Mouse (Mus musculus): ENCODE results near the gene Wdr43.

DNA sequence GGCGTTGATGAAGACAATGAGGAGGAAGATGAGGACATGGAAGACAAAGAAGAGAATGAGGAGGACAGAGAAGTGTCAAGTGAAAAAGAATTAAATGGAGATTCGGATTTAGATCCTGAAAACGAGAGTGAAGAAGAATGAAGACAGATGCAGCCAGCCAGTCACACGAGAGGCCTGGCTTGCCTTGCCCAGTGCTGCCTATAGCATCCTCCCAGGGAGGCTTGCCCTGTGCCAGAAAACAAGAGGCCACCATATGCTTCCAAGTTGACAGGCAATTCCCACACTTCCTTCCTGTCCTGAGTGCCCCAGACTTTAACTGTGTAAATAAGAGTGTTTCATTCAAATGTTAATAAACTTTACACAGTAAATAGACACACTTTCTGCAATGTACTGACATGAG, 41.8 kb downstream of the Wdr43 start:
- TF ChIP-seq GATA1 (IDR thresholded peaks at IDR 0.05; ENCODE audit: borderline replicate concordance, low read length) (no peak), FLI1 (IDR thresholded peaks at IDR 0.05; ENCODE audit: low read length) (no peak)

Data from megakaryocyte, embryonic 14.5 days (primary cell).